In genomic region chr5:124091951-124092406, GRCm38 (mm10) we compare ENCODE assay signal across 14 mouse cellular contexts. TPM values are rescaled to one million over a fixed set of nuclear protein-coding genes. Genes with fewer than 3 reads are reported as not detected.
DNase-seq lines count a peak whose midpoint lies in the region; ATAC-seq and TF ChIP-seq lines count a peak whose summit lies in the region.
"Had no signal": no experiment of that assay in that cellular context is flagged by ENCODE, and none has a peak within 500 bp of the region (broad histone marks: within the 10 kb centered on the region; RNA-seq: fewer than 3 reads in every experiment).

No protein-coding gene starts in this region.

- no peak overlapping the region for H3K27ac ChIP-seq in heart, embryonic 12.5 days (ENCODE audit: poor library complexity, severe bottlenecking)
- peak overlapping the region; percentile 66 for H3K27ac ChIP-seq in liver, embryonic 11.5 days (ENCODE audit: low read depth, low read length)
- H3K27ac ChIP-seq in limb, embryonic 10.5 days = no peak overlapping the region
- no peak overlapping the region for H3K27ac ChIP-seq in thymus, adult 2 months (ENCODE audit: control insufficient read depth, insufficient read depth, low read length)
- H3K27ac ChIP-seq: forebrain, embryonic 10.5 days; kidney, embryonic 15.5 days had no signal

- DNase-seq in heart, postnatal 10 days = no peak
- peak; percentile 85 for DNase-seq in c-Kit-negative CD71-positive TER-119-positive erythroid progenitor cells, embryonic 14.5 days (ENCODE audit: low read depth, low spot score)
- DNase-seq in liver, embryonic 11.5 days (ENCODE audit: low spot score) = no peak
- DNase-seq in spleen, postnatal 4 days (ENCODE audit: low spot score in 2 of 2) = peak; percentile 71 to 77
- no peak for DNase-seq in limb, embryonic 10.5 days (ENCODE audit: low spot score)
- no peak for DNase-seq in thymus, adult 2 months
- no peak for DNase-seq in kidney, adult 18-20 months
- DNase-seq: heart, postnatal 4 days; layer of hippocampus, postnatal 36 days; right cerebral cortex, postnatal 14 days; thymus, postnatal 14 days had no signal

- intact Hi-C loops in heart, postnatal 10 days (cut with DNase I) = no loop called here

- no peaks in the 10 kb centered on the region for H3K9me3 ChIP-seq in heart, embryonic 12.5 days (replicated peaks)
- H3K9me3 ChIP-seq in liver, embryonic 11.5 days (ENCODE audit: control insufficient read depth, low read length) = no peaks in the 10 kb centered on the region
- no peaks in the 10 kb centered on the region for H3K9me3 ChIP-seq in limb, embryonic 10.5 days (replicated peaks)
- H3K9me3 ChIP-seq: forebrain, embryonic 10.5 days; kidney, embryonic 15.5 days had no signal

- no peaks in the 10 kb centered on the region for H3K36me3 ChIP-seq in heart, embryonic 12.5 days
- H3K36me3 ChIP-seq in liver, embryonic 11.5 days (ENCODE audit: control insufficient read depth, insufficient read depth, low read length) = no peaks in the 10 kb centered on the region
- no peaks in the 10 kb centered on the region for H3K36me3 ChIP-seq in limb, embryonic 10.5 days
- no peaks in the 10 kb centered on the region for H3K36me3 ChIP-seq in thymus, adult 2 months (ENCODE audit: control insufficient read depth, insufficient read depth, low read length)
- H3K36me3 ChIP-seq: forebrain, embryonic 10.5 days; kidney, embryonic 15.5 days had no signal

- 45% methylated on average over 9 of the region's 9 CpGs for WGBS in heart, embryonic 12.5 days
- 27% methylated on average over 9 of the region's 9 CpGs for WGBS in liver, embryonic 11.5 days
- 67% methylated on average over 9 of the region's 9 CpGs for WGBS in limb, embryonic 10.5 days
- 96% methylated on average over 9 of the region's 9 CpGs for WGBS in thymus, adult 2 months

- peaks cover 19% of the 10 kb centered on the region for H3K27me3 ChIP-seq in heart, embryonic 12.5 days (replicated peaks)
- H3K27me3 ChIP-seq in liver, embryonic 11.5 days (replicated peaks; ENCODE audit: control insufficient read depth, insufficient read depth, low read length) = no peaks in the 10 kb centered on the region; the same call in 1 of the 2 replicates
- H3K27me3 ChIP-seq in limb, embryonic 10.5 days (ENCODE audit: low read depth, poor library complexity, severe bottlenecking) = peaks cover 30% of the 10 kb centered on the region
- no peaks in the 10 kb centered on the region for H3K27me3 ChIP-seq in thymus, adult 2 months (ENCODE audit: control insufficient read depth, insufficient read depth, low read length)
- H3K27me3 ChIP-seq: kidney, embryonic 15.5 days had no signal

- ATAC-seq in heart, embryonic 12.5 days (ENCODE audit: insufficient number of reproducible peaks, low FRiP score) = peak; percentile 6; the same call in 1 of the 2 replicates
- peak; percentile 71 for ATAC-seq in liver, embryonic 11.5 days (replicated peaks; ENCODE audit: low FRiP score)

- H3K4me3 ChIP-seq in heart, embryonic 12.5 days = no peak overlapping the region
- H3K4me3 ChIP-seq in liver, embryonic 11.5 days (ENCODE audit: low read depth, low read length) = no peak overlapping the region; the same call in none of the 2 replicates
- no peak overlapping the region for H3K4me3 ChIP-seq in limb, embryonic 10.5 days
- no peak overlapping the region for H3K4me3 ChIP-seq in thymus, adult 2 months (ENCODE audit: control insufficient read depth, insufficient read depth, low read length)
- H3K4me3 ChIP-seq: forebrain, embryonic 10.5 days; kidney, embryonic 15.5 days had no signal

- H3K4me1 ChIP-seq in heart, embryonic 12.5 days (replicated peaks) = peaks cover 18% of the 10 kb centered on the region
- peaks cover 29% of the 10 kb centered on the region for H3K4me1 ChIP-seq in liver, embryonic 11.5 days (replicated peaks; ENCODE audit: control insufficient read depth, insufficient read depth, low read length)
- peaks cover 16% of the 10 kb centered on the region for H3K4me1 ChIP-seq in limb, embryonic 10.5 days
- peaks cover 11% of the 10 kb centered on the region for H3K4me1 ChIP-seq in thymus, adult 2 months (replicated peaks; ENCODE audit: control insufficient read depth, insufficient read depth, low read length)

- no peak for TF ChIP-seq POLR2A in thymus, adult 2 months (IDR thresholded peaks at IDR 0.05; ENCODE audit: control insufficient read depth, extremely low read depth, insufficient read depth, low read length, poor library complexity)

- no peak for TF ChIP-seq CTCF in thymus, adult 2 months (IDR thresholded peaks at IDR 0.05; ENCODE audit: borderline replicate concordance, control insufficient read depth, extremely low read depth, insufficient read depth, low read length, poor library complexity)

- H3K9ac ChIP-seq in heart, embryonic 12.5 days = no peak overlapping the region
- peak overlapping the region; percentile 42 for H3K9ac ChIP-seq in liver, embryonic 11.5 days (ENCODE audit: low read depth, low read length)
- H3K9ac ChIP-seq: kidney, embryonic 15.5 days had no signal

- no peak overlapping the region for H3K4me2 ChIP-seq in heart, embryonic 12.5 days
- H3K4me2 ChIP-seq in liver, embryonic 11.5 days = peak overlapping the region; percentile 51
- H3K4me2 ChIP-seq: kidney, embryonic 15.5 days had no signal

RNA-seq across cellular contexts. Expression of gene Abcb9, which starts 3.6 kb away (rescaled TPM):
- 1.6 and 1.7 TPM in 2 replicates for polyA plus RNA-seq in heart, embryonic 12.5 days (2016; fragmentation: Nextera tagmentation; extraction: Ambion mirVana)
- 1 to 10 TPM; 6.5 to 6.7 TPM for total RNA-seq in heart, postnatal 10 days (2021)
- 4.1 and 4.8 TPM in 2 replicates for polyA plus RNA-seq in liver, embryonic 11.5 days (2014; fragmentation: Nextera tagmentation; extraction: Ambion mirVana)
- 0.13 and 0.55 TPM in 2 replicates for polyA plus RNA-seq in limb, embryonic 10.5 days (2016; fragmentation: Nextera tagmentation; extraction: Ambion mirVana)
- 48.2 and 54.0 TPM in 2 replicates for polyA plus RNA-seq in thymus, adult 2 months (2012; rRNA removed)

RNA-seq across cellular contexts. Expression of gene Ogfod2, which starts 20.1 kb away (rescaled TPM):
- 16.1 and 17.0 TPM in 2 replicates for polyA plus RNA-seq in heart, embryonic 12.5 days (2016; fragmentation: Nextera tagmentation; extraction: Ambion mirVana)
- total RNA-seq in heart, postnatal 10 days (2021) = 10 to 100 TPM; 11.9 to 14.2 TPM
- 23.3 and 29.0 TPM in 2 replicates for polyA plus RNA-seq in liver, embryonic 11.5 days (2014; fragmentation: Nextera tagmentation; extraction: Ambion mirVana)
- 13.2 and 16.2 TPM in 2 replicates for polyA plus RNA-seq in limb, embryonic 10.5 days (2016; fragmentation: Nextera tagmentation; extraction: Ambion mirVana)
- polyA plus RNA-seq in thymus, adult 2 months (2012; rRNA removed) = 87.7 and 88.9 TPM in 2 replicates

RNA-seq across cellular contexts. Expression of gene Arl6ip4, which starts 23.9 kb away (rescaled TPM):
- 69.7 and 78.8 TPM in 2 replicates for polyA plus RNA-seq in heart, embryonic 12.5 days (2016; fragmentation: Nextera tagmentation; extraction: Ambion mirVana)
- total RNA-seq in heart, postnatal 10 days (2021) = 10 to 100 TPM; 47.9 to 52.7 TPM
- 122 and 138 TPM in 2 replicates for polyA plus RNA-seq in liver, embryonic 11.5 days (2014; fragmentation: Nextera tagmentation; extraction: Ambion mirVana)
- polyA plus RNA-seq in limb, embryonic 10.5 days (2016; fragmentation: Nextera tagmentation; extraction: Ambion mirVana) = 139 and 150 TPM in 2 replicates
- polyA plus RNA-seq in thymus, adult 2 months (2012; rRNA removed) = 50.8 and 53.5 TPM in 2 replicates

RNA-seq across cellular contexts. Expression of gene Vps37b, which starts 59.9 kb away (rescaled TPM):
- polyA plus RNA-seq in heart, embryonic 12.5 days (2016; fragmentation: Nextera tagmentation; extraction: Ambion mirVana) = 61.9 and 64.4 TPM in 2 replicates
- total RNA-seq in heart, postnatal 10 days (2021) = 10 to 100 TPM; 38.0 to 46.7 TPM
- polyA plus RNA-seq in liver, embryonic 11.5 days (2014; fragmentation: Nextera tagmentation; extraction: Ambion mirVana) = 31.3 TPM in 2 replicates
- polyA plus RNA-seq in limb, embryonic 10.5 days (2016; fragmentation: Nextera tagmentation; extraction: Ambion mirVana) = 40.5 and 42.6 TPM in 2 replicates
- polyA plus RNA-seq in thymus, adult 2 months (2012; rRNA removed) = 111 and 119 TPM in 2 replicates

Comparison
In these comparisons a context has a peak if more than half of its experiments do, and no peak if none do; other contexts are left out.
1. DNase-seq: peak in c-Kit-negative CD71-positive TER-119-positive erythroid progenitor cells, embryonic 14.5 days (single experiment) and spleen, postnatal 4 days (2 of 2); none in heart, postnatal 10 days (0 of 2), liver, embryonic 11.5 days (single experiment), limb, embryonic 10.5 days (single experiment), thymus, adult 2 months (single experiment) and kidney, adult 18-20 months (single experiment).